Mouse (Mus musculus) midbrain, postnatal 0 days (tissue): Measurements from ENCODE around the gene Cryzl1. TPM values are rescaled to one million over a fixed set of nuclear protein-coding genes. Genes with fewer than 3 reads are reported as not detected.

Source experiments
- ATAC-seq: fragments of 200-750 bp; cut with Nextera tagmentation; 2 replicates; pipeline ENCODE4 v1.8.0; 2017; ENCODE audit warnings: moderate number of reproducible peaks, mild to moderate bottlenecking, moderate TSS enrichment, moderate library complexity; ENCODE audit not compliant: low FRiP score
- DNase-seq: peaks from one replicate; pipeline ENCODE4 v3.0.0-alpha.2; 2015; ENCODE audit warnings: low spot score
- H3K27ac ChIP-seq: fragments of 300-500 bp; sonication (generic); 2 replicates; pipeline ENCODE4 v1.5.1; 2014; ENCODE audit warnings: low read depth, mild to moderate bottlenecking, low read length, mixed read lengths
- H3K27me3 ChIP-seq: fragments of 300-500 bp; sonication (generic); 2 replicates; pipeline ENCODE4 v1.6.1; 2014; ENCODE audit warnings: low read length, control low read depth, mixed read lengths; ENCODE audit not compliant: insufficient read depth
- H3K36me3 ChIP-seq: fragments of 300-500 bp; sonication (generic); 2 replicates; pipeline ENCODE4 v1.6.1; 2014; ENCODE audit warnings: low read length, control low read depth, mixed read lengths; ENCODE audit not compliant: insufficient read depth
- H3K4me1 ChIP-seq: fragments of 300-500 bp; sonication (generic); 2 replicates; pipeline ENCODE4 v1.6.1; 2014; ENCODE audit warnings: mild to moderate bottlenecking, control low read depth, antibody characterized with exemption, low read length, mixed read lengths; ENCODE audit not compliant: insufficient read depth
- H3K4me2 ChIP-seq: fragments of 300-500 bp; sonication (generic); 2 replicates; pipeline ENCODE4 v1.6.1; 2014; ENCODE audit warnings: low read depth, mild to moderate bottlenecking, low read length, mixed read lengths; ENCODE audit not compliant: poor library complexity, severe bottlenecking
- H3K4me3 ChIP-seq: fragments of 300-500 bp; sonication (generic); 2 replicates; pipeline ENCODE4 v1.5.1; 2014; ENCODE audit warnings: low read depth, mild to moderate bottlenecking, low read length, moderate library complexity
- H3K9ac ChIP-seq: fragments of 300-500 bp; sonication (generic); replicated peaks from 2 replicates; pipeline ENCODE4 v1.6.1; 2014; ENCODE audit warnings: mild to moderate bottlenecking, low read length, moderate library complexity, mixed read lengths; ENCODE audit not compliant: poor library complexity, severe bottlenecking
- H3K9me3 ChIP-seq: fragments of 300-500 bp; sonication (generic); 2 replicates; pipeline ENCODE4 v1.6.1; 2016; ENCODE audit warnings: low read length, control low read depth
- CTCF ChIP-seq: IDR thresholded peaks from 2 replicates; pipeline ENCODE4 v1.5.1; 2016; ENCODE audit warnings: antibody characterized with exemption, mild to moderate bottlenecking
- WGBS: fragments of 180-500 bp; shearing (Covaris S2); extraction: QIAGEN DNeasy Blood & Tissue Kit; methylation state at CpG from one replicate; pipeline ENCODE4 v1.1.7; 2014; 5-methylcytosine and 5-hydroxymethylcytosine counted together
- polyA plus RNA-seq: library from polyadenylated mRNA; unstranded; fragments of >200 nt; fragmentation: Nextera tagmentation; extraction: Ambion mirVana; gene quantifications from 2 replicates; pipeline ENCODE4 v1.2.1, GENCODE M21; 2015
- total RNA-seq: library from RNA; depleted of rRNA; stranded (reverse); fragments of >200 nt; gene quantifications from 2 replicates; pipeline ENCODE4 v1.2.3, GENCODE M21; 2014

Cryzl1 gene
- total and polyA plus RNA-seq, 2 experiments from 2014 or later = 42.9 to 93.0 TPM

DNA sequence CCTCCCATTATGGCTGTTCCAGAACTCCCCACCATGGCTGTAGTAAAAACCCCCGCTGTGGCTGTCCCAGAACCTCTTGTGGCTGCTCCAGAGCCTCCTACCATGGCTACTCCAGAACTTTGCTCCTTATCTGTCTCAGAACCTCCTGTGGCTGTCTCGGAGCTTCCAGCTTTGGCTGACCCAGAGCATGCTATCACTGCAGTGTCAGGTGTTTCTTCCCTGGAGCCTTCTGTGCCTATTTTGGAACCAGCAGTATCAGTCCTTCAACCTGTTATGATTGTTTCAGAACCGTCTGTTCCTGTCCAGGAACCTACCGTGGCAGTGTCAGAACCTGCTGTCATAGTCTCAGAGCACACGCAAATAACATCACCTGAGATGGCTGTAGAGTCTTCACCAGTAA is 70.3 kb downstream of the Cryzl1 start:
- H3K9ac ChIP-seq = no peak overlapping the region
- ATAC-seq (no peak), DNase-seq (no peak)
- no peak overlapping the region for H3K4me2 ChIP-seq
- no peak for TF ChIP-seq CTCF
- H3K27me3 ChIP-seq = no peaks in the 10 kb centered on the region
- no peaks in the 10 kb centered on the region for H3K9me3 ChIP-seq
- H3K4me1 ChIP-seq = no peaks in the 10 kb centered on the region
- H3K4me3 ChIP-seq = no peak overlapping the region
- 97% methylated on average over 5 of the region's 5 CpGs for WGBS
- no peak overlapping the region for H3K27ac ChIP-seq
- peaks cover 71% of the 10 kb centered on the region for H3K36me3 ChIP-seq

GRCm38 (mm10) chr16:91657285-91657684 is 71.5 kb downstream of the Cryzl1 start:
- no peak for TF ChIP-seq CTCF
- no peak for ATAC-seq

GRCm38 (mm10) chr16:91655285-91655684 is 73.5 kb downstream of the Cryzl1 start:
- no peaks in the 10 kb centered on the region for H3K27me3 ChIP-seq
- H3K9ac ChIP-seq = no peak overlapping the region
- 97% methylated on average over 9 of the region's 9 CpGs for WGBS
- no peaks in the 10 kb centered on the region for H3K4me1 ChIP-seq
- H3K27ac ChIP-seq = no peak overlapping the region
- H3K4me2 ChIP-seq = no peak overlapping the region
- no peak overlapping the region for H3K4me3 ChIP-seq
- no peak for TF ChIP-seq CTCF
- H3K9me3 ChIP-seq = no peaks in the 10 kb centered on the region
- DNase-seq (no peak), ATAC-seq (no peak)
- H3K36me3 ChIP-seq = peaks cover 59% of the 10 kb centered on the region

More at GRCm38 (mm10) chr16:91657285-91657684, 71.5 kb downstream of the Cryzl1 start:
- WGBS = 99% methylated on average over 17 of the region's 17 CpGs
- H3K4me2 ChIP-seq = no peak overlapping the region
- DNase-seq = no peak
- H3K4me1 ChIP-seq = no peaks in the 10 kb centered on the region
- no peak overlapping the region for H3K9ac ChIP-seq
- peaks cover 64% of the 10 kb centered on the region for H3K36me3 ChIP-seq
- H3K27me3 ChIP-seq = no peaks in the 10 kb centered on the region
- H3K9me3 ChIP-seq = no peaks in the 10 kb centered on the region
- no peak overlapping the region for H3K4me3 ChIP-seq
- H3K27ac ChIP-seq = no peak overlapping the region

GRCm38 (mm10) chr16:91652191-91652590 is 76.6 kb downstream of the Cryzl1 start:
- Histone ChIP-seq H3K9me3 (no peaks in the 10 kb centered on the region), H3K36me3 (peaks cover 29% of the 10 kb centered on the region), H3K27ac (no peak overlapping the region), H3K27me3 (no peaks in the 10 kb centered on the region), H3K9ac (no peak overlapping the region), H3K4me3 (no peak overlapping the region), H3K4me1 (peaks cover 4% of the 10 kb centered on the region; the same call in 1 of the 2 replicates), H3K4me2 (no peak overlapping the region)
- no peak for TF ChIP-seq CTCF
- WGBS = 93% methylated on average over 3 of the region's 3 CpGs
- ATAC-seq = no peak
- DNase-seq = no peak

DNA sequence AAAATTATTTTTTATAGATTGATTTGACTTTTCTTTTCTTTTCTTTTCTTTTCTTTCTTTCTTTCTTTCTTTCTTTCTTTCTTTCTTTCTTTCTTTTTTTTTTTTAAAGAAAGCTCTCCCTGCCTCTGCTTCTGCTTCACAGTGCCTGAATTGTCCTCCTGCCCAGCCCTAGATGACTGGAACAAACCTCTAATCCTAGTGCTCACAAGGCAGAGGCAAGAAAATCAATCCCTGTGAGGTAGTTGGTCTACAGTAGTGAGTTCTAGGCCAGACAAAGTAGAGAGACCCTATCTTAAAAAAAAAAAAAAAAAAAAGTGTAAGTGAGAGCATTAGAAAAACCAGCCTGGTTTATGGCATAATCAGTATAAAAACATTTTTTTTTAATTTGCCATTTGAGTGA is 79.0 kb downstream of the Cryzl1 start:
- H3K4me1 ChIP-seq = peaks cover 9% of the 10 kb centered on the region; the same call in 1 of the 2 replicates
- ATAC-seq = no peak
- no peak for TF ChIP-seq CTCF

GRCm38 (mm10) chr16:91649246-91649645 is 79.5 kb downstream of the Cryzl1 start:
- H3K9me3 ChIP-seq = no peaks in the 10 kb centered on the region
- ATAC-seq (no peak), DNase-seq (no peak)
- H3K4me1 ChIP-seq = peaks cover 9% of the 10 kb centered on the region; the same call in 1 of the 2 replicates
- no peak overlapping the region for H3K9ac ChIP-seq
- no peak overlapping the region for H3K27ac ChIP-seq
- peak overlapping the region; percentile 94 for H3K4me2 ChIP-seq
- H3K27me3 ChIP-seq = no peaks in the 10 kb centered on the region
- WGBS = 63% methylated on average over 3 of the region's 3 CpGs
- peaks cover 5% of the 10 kb centered on the region for H3K36me3 ChIP-seq
- peak overlapping the region; percentile 75; the same call in 1 of the 2 replicates for H3K4me3 ChIP-seq
- TF ChIP-seq CTCF = no peak

More for the DNA sequence above, 79.0 kb downstream of the Cryzl1 start:
- Histone ChIP-seq H3K4me2 (no peak overlapping the region), H3K9ac (no peak overlapping the region), H3K4me3 (no peak overlapping the region), H3K9me3 (no peaks in the 10 kb centered on the region), H3K27me3 (no peaks in the 10 kb centered on the region), H3K36me3 (peaks cover 7% of the 10 kb centered on the region), H3K27ac (no peak overlapping the region)
- DNase-seq = no peak
